Comparison of ENCODE assay signal across 8 mouse cellular contexts in genomic region chr7:3691919-3692318, GRCm38 (mm10). TPM values are rescaled to one million over a fixed set of nuclear protein-coding genes. Genes with fewer than 3 reads are reported as not detected.
DNase-seq lines count a peak whose midpoint lies in the region; ATAC-seq and TF ChIP-seq lines count a peak whose summit lies in the region.

No protein-coding gene starts in this region.

- peak overlapping the region; percentile 95 for H3K9ac ChIP-seq in hindbrain, embryonic 13.5 days
- peak overlapping the region; percentile 96 for H3K9ac ChIP-seq in midbrain, embryonic 15.5 days

- no peak for DNase-seq in kidney, adult 2 months
- DNase-seq in kidney, postnatal 10 days = no peak
- DNase-seq in MEL-GATA-1-ER (ENCODE audit: extremely low read depth, low read depth) = peak; percentile 65
- DNase-seq in B cell, adult 2 months = no peak
- no peak for DNase-seq in spleen, postnatal 4 days (ENCODE audit: low spot score in 2 of 2)
- no peak for DNase-seq in adrenal gland, adult 2 months

- no peaks in the 10 kb centered on the region for H3K9me3 ChIP-seq in hindbrain, embryonic 13.5 days
- H3K9me3 ChIP-seq in midbrain, embryonic 15.5 days = no peaks in the 10 kb centered on the region

- WGBS in kidney, adult 2 months = 27% methylated on average over 3 of the region's 3 CpGs
- 40% methylated on average over 3 of the region's 3 CpGs for WGBS in hindbrain, embryonic 13.5 days
- 33% methylated on average over 3 of the region's 3 CpGs for WGBS in midbrain, embryonic 15.5 days

- H3K36me3 ChIP-seq in kidney, adult 2 months (ENCODE audit: control insufficient read depth, insufficient read depth, low read length) = no peaks in the 10 kb centered on the region
- peaks cover 22% of the 10 kb centered on the region for H3K36me3 ChIP-seq in hindbrain, embryonic 13.5 days
- peaks cover 5% of the 10 kb centered on the region; the same call in 1 of the 2 replicates for H3K36me3 ChIP-seq in midbrain, embryonic 15.5 days (replicated peaks)

- H3K4me1 ChIP-seq in kidney, adult 2 months (ENCODE audit: control insufficient read depth, insufficient read depth, low read length) = no peaks in the 10 kb centered on the region; the same call in 1 of the 2 replicates
- H3K4me1 ChIP-seq in hindbrain, embryonic 13.5 days (replicated peaks) = peaks cover 29% of the 10 kb centered on the region
- H3K4me1 ChIP-seq in midbrain, embryonic 15.5 days = peaks cover 27% of the 10 kb centered on the region

- no peaks in the 10 kb centered on the region for H3K27me3 ChIP-seq in kidney, adult 2 months (replicated peaks; ENCODE audit: control insufficient read depth, insufficient read depth, low read length)
- H3K27me3 ChIP-seq in hindbrain, embryonic 13.5 days = no peaks in the 10 kb centered on the region
- no peaks in the 10 kb centered on the region for H3K27me3 ChIP-seq in midbrain, embryonic 15.5 days (replicated peaks)

- peak overlapping the region; percentile 84 for H3K4me2 ChIP-seq in hindbrain, embryonic 13.5 days
- H3K4me2 ChIP-seq in midbrain, embryonic 15.5 days = peak overlapping the region; percentile 85

- no peak for TF ChIP-seq CTCF in kidney, adult 2 months (conservative IDR thresholded peaks at IDR 0.05; ENCODE audit: insufficient read depth, insufficient read length, low read depth, low read length)

- TF ChIP-seq POLR2A in kidney, adult 2 months (IDR thresholded peaks at IDR 0.05; ENCODE audit: low read depth, low read length) = no peak

- peak overlapping the region; percentile 64 for H3K4me3 ChIP-seq in kidney, adult 2 months (ENCODE audit: insufficient read depth, low read depth, low read length)
- H3K4me3 ChIP-seq in hindbrain, embryonic 13.5 days = peak overlapping the region; percentile 74
- H3K4me3 ChIP-seq in midbrain, embryonic 15.5 days = peak overlapping the region; percentile 91

- ATAC-seq in hindbrain, embryonic 13.5 days (ENCODE audit: low FRiP score) = no peak
- ATAC-seq in midbrain, embryonic 15.5 days (replicated peaks) = no peak

- no peak overlapping the region for H3K27ac ChIP-seq in kidney, adult 2 months (ENCODE audit: insufficient read depth, low read depth, low read length)
- peak overlapping the region; percentile 95 for H3K27ac ChIP-seq in hindbrain, embryonic 13.5 days
- H3K27ac ChIP-seq in midbrain, embryonic 15.5 days = peak overlapping the region; percentile 96

RNA-seq across cellular contexts. Expression of gene Tsen34, which starts 0.7 kb away (rescaled TPM):
- polyA plus RNA-seq in kidney, adult 2 months (2012; rRNA removed) = 88.2 and 105 TPM in 2 replicates
- polyA plus RNA-seq in hindbrain, embryonic 13.5 days (2015; fragmentation: Nextera tagmentation; extraction: Ambion mirVana) = 233 and 242 TPM in 2 replicates
- 301 and 329 TPM in 2 replicates for polyA plus RNA-seq in midbrain, embryonic 15.5 days (2015; fragmentation: Nextera tagmentation; extraction: Ambion mirVana)
- 100 to 1,000 TPM in 1 of 2 experiments, 10 to 100 TPM in 1; 80.4 to 106 TPM for total RNA-seq in adrenal gland, adult 2 months (2021)
- 240 and 250 TPM in 2 replicates for polyA plus RNA-seq in adrenal gland, adult 2 months (2012; rRNA removed)

RNA-seq across cellular contexts. Expression of gene Mboat7, which starts 1.4 kb away (rescaled TPM):
- 56.2 and 61.4 TPM in 2 replicates for polyA plus RNA-seq in kidney, adult 2 months (2012; rRNA removed)
- 64.3 and 69.0 TPM in 2 replicates for polyA plus RNA-seq in hindbrain, embryonic 13.5 days (2015; fragmentation: Nextera tagmentation; extraction: Ambion mirVana)
- 103 and 110 TPM in 2 replicates for polyA plus RNA-seq in midbrain, embryonic 15.5 days (2015; fragmentation: Nextera tagmentation; extraction: Ambion mirVana)
- total RNA-seq in adrenal gland, adult 2 months (2021) = 10 to 100 TPM; 65.4 to 74.4 TPM
- 102 and 133 TPM in 2 replicates for polyA plus RNA-seq in adrenal gland, adult 2 months (2012; rRNA removed)

RNA-seq across cellular contexts. Expression of gene Rps9, which starts 11.9 kb away (rescaled TPM):
- 1,031 and 1,047 TPM in 2 replicates for polyA plus RNA-seq in kidney, adult 2 months (2012; rRNA removed)
- 948 and 980 TPM in 2 replicates for polyA plus RNA-seq in hindbrain, embryonic 13.5 days (2015; fragmentation: Nextera tagmentation; extraction: Ambion mirVana)
- 701 and 709 TPM in 2 replicates for polyA plus RNA-seq in midbrain, embryonic 15.5 days (2015; fragmentation: Nextera tagmentation; extraction: Ambion mirVana)
- 100 to 1,000 TPM; 768 to 988 TPM for total RNA-seq in adrenal gland, adult 2 months (2021)
- polyA plus RNA-seq in adrenal gland, adult 2 months (2012; rRNA removed) = 285 and 318 TPM in 2 replicates

RNA-seq across cellular contexts. Expression of gene Tmc4, which starts 14.6 kb away (rescaled TPM):
- polyA plus RNA-seq in kidney, adult 2 months (2012; rRNA removed) = 45.5 and 62.2 TPM in 2 replicates
- polyA plus RNA-seq in hindbrain, embryonic 13.5 days (2015; fragmentation: Nextera tagmentation; extraction: Ambion mirVana) = 4.7 and 5.8 TPM in 2 replicates
- 6.2 and 6.7 TPM in 2 replicates for polyA plus RNA-seq in midbrain, embryonic 15.5 days (2015; fragmentation: Nextera tagmentation; extraction: Ambion mirVana)
- total RNA-seq in adrenal gland, adult 2 months (2021) = 10 to 100 TPM in 1 of 2 experiments, 1 to 10 TPM in 1; 9.3 to 12.5 TPM
- polyA plus RNA-seq in adrenal gland, adult 2 months (2012; rRNA removed) = 14.9 and 18.2 TPM in 2 replicates

RNA-seq across cellular contexts. Expression of gene Leng1, which starts 26.3 kb away (rescaled TPM):
- polyA plus RNA-seq in kidney, adult 2 months (2012; rRNA removed) = 5.5 and 6.8 TPM in 2 replicates
- 15.8 and 16.3 TPM in 2 replicates for polyA plus RNA-seq in hindbrain, embryonic 13.5 days (2015; fragmentation: Nextera tagmentation; extraction: Ambion mirVana)
- 13.7 and 15.6 TPM in 2 replicates for polyA plus RNA-seq in midbrain, embryonic 15.5 days (2015; fragmentation: Nextera tagmentation; extraction: Ambion mirVana)
- 10 to 100 TPM; 13.2 to 14.4 TPM for total RNA-seq in adrenal gland, adult 2 months (2021)
- polyA plus RNA-seq in adrenal gland, adult 2 months (2012; rRNA removed) = 2.9 and 3.1 TPM in 2 replicates
